Mouse (Mus musculus): ENCODE data around the gene Iqcm. TPM values are rescaled to one million over a fixed set of nuclear protein-coding genes. Genes with fewer than 3 reads are reported as not detected.
"Not testable (repeated sequence)": the region's sequence is repeated elsewhere in the genome, so short reads cannot be mapped to it uniquely, and the experiment has no call there.

Iqcm gene
- polyA plus RNA-seq (2012; rRNA removed), result not detected in 2 replicates

GRCm38 (mm10) chr8:75448394-75448793, at the start of gene Iqcm:
Iqcm (plus strand) TSS chr8:75448694.
- H3K27me3 ChIP-seq (ENCODE audit: control insufficient read depth, insufficient read depth, low read length), result no peaks in the 10 kb centered on the region
- H3K27ac ChIP-seq (ENCODE audit: insufficient read depth, low read depth, low read length), result no peak within 1 kb of the TSS
- WGBS, result 83% methylated on average over 7 of the region's 7 CpGs
- H3K4me3 ChIP-seq (ENCODE audit: low read depth, low read length), result no peak within 1 kb of the TSS
- TF ChIP-seq CTCF (IDR thresholded peaks at IDR 0.05; ENCODE audit: extremely low read depth, insufficient read length, insufficient replicate concordance, low read depth, low read length), result no peak
- TF ChIP-seq POLR2A (IDR thresholded peaks at IDR 0.05; ENCODE audit: low read depth, low read length), result no peak
- no peaks in the 10 kb centered on the region for H3K4me1 ChIP-seq (ENCODE audit: control insufficient read depth, insufficient read depth, insufficient read length, low read length)
- no peaks in the 10 kb centered on the region for H3K36me3 ChIP-seq (ENCODE audit: control insufficient read depth, insufficient read depth, low read length)

- Histone ChIP-seq H3K4me3 (ENCODE audit: low read depth, low read length) (no peak within 1 kb of the TSS), H3K27ac (ENCODE audit: insufficient read depth, low read depth, low read length) (no peak within 1 kb of the TSS), H3K36me3 (ENCODE audit: control insufficient read depth, insufficient read depth, low read length) (no peaks in the 10 kb centered on the region), H3K27me3 (ENCODE audit: control insufficient read depth, insufficient read depth, low read length) (no peaks in the 10 kb centered on the region), H3K4me1 (ENCODE audit: control insufficient read depth, insufficient read depth, insufficient read length, low read length) (no peaks in the 10 kb centered on the region)
- 96% methylated on average over 5 of the region's 5 CpGs for WGBS
- no peak for TF ChIP-seq POLR2A (IDR thresholded peaks at IDR 0.05; ENCODE audit: low read depth, low read length)
- TF ChIP-seq CTCF (IDR thresholded peaks at IDR 0.05; ENCODE audit: extremely low read depth, insufficient read length, insufficient replicate concordance, low read depth, low read length), result no peak
These were observed 42.0 kb upstream of the Iqcm start, which contains the start of gene Gm10358 for GRCm38 (mm10) chr8:75406489-75406888. Gm10358 (minus strand) TSS chr8:75406589.

- 72% methylated on average over 3 of the region's 3 CpGs for WGBS
- not testable (repeated sequence) for H3K4me1 ChIP-seq (ENCODE audit: control insufficient read depth, insufficient read depth, insufficient read length, low read length); H3K4me3 ChIP-seq (ENCODE audit: low read depth, low read length); H3K27ac ChIP-seq (ENCODE audit: insufficient read depth, low read depth, low read length); H3K36me3 ChIP-seq (ENCODE audit: control insufficient read depth, insufficient read depth, low read length); H3K27me3 ChIP-seq (ENCODE audit: control insufficient read depth, insufficient read depth, low read length)
These were observed 32.8 kb upstream of the Iqcm start for GRCm38 (mm10) chr8:75415696-75416095.

- Histone ChIP-seq H3K4me3 (ENCODE audit: low read depth, low read length) (no peak overlapping the region), H3K4me1 (ENCODE audit: control insufficient read depth, insufficient read depth, insufficient read length, low read length) (no peaks in the 10 kb centered on the region), H3K27ac (ENCODE audit: insufficient read depth, low read depth, low read length) (no peak overlapping the region), H3K36me3 (ENCODE audit: control insufficient read depth, insufficient read depth, low read length) (no peaks in the 10 kb centered on the region), H3K27me3 (ENCODE audit: control insufficient read depth, insufficient read depth, low read length) (no peaks in the 10 kb centered on the region)
- TF ChIP-seq POLR2A (IDR thresholded peaks at IDR 0.05; ENCODE audit: low read depth, low read length), result no peak
- no peak for TF ChIP-seq CTCF (IDR thresholded peaks at IDR 0.05; ENCODE audit: extremely low read depth, insufficient read length, insufficient replicate concordance, low read depth, low read length)
- WGBS, result 75% methylated on average over 1 of the region's 1 CpGs
These were observed 28.3 kb downstream of the Iqcm start for GRCm38 (mm10) chr8:75476756-75477155.

- no peaks in the 10 kb centered on the region for H3K4me1 ChIP-seq (ENCODE audit: control insufficient read depth, insufficient read depth, insufficient read length, low read length)
- no peaks in the 10 kb centered on the region for H3K36me3 ChIP-seq (ENCODE audit: control insufficient read depth, insufficient read depth, low read length)
- no peak overlapping the region for H3K4me3 ChIP-seq (ENCODE audit: low read depth, low read length)
- H3K27ac ChIP-seq (ENCODE audit: insufficient read depth, low read depth, low read length), result no peak overlapping the region
- no peaks in the 10 kb centered on the region for H3K27me3 ChIP-seq (ENCODE audit: control insufficient read depth, insufficient read depth, low read length)
- 53% methylated on average over 13 of the region's 13 CpGs for WGBS
- TF ChIP-seq POLR2A (IDR thresholded peaks at IDR 0.05; ENCODE audit: low read depth, low read length) (no peak), CTCF (IDR thresholded peaks at IDR 0.05; ENCODE audit: extremely low read depth, insufficient read length, insufficient replicate concordance, low read depth, low read length) (no peak)
These were observed 40.7 kb downstream of the Iqcm start for GRCm38 (mm10) chr8:75489035-75489678.

GRCm38 (mm10) chr8:75509299-75509698, 60.8 kb downstream of the Iqcm start:
- Histone ChIP-seq H3K4me1 (ENCODE audit: control insufficient read depth, insufficient read depth, insufficient read length, low read length) (no peaks in the 10 kb centered on the region), H3K36me3 (ENCODE audit: control insufficient read depth, insufficient read depth, low read length) (no peaks in the 10 kb centered on the region), H3K27me3 (ENCODE audit: control insufficient read depth, insufficient read depth, low read length) (no peaks in the 10 kb centered on the region), H3K27ac (ENCODE audit: insufficient read depth, low read depth, low read length) (no peak overlapping the region), H3K4me3 (ENCODE audit: low read depth, low read length) (no peak overlapping the region)
- 77% methylated on average over 1 of the region's 1 CpGs for WGBS
- TF ChIP-seq POLR2A (IDR thresholded peaks at IDR 0.05; ENCODE audit: low read depth, low read length), result no peak
- TF ChIP-seq CTCF (IDR thresholded peaks at IDR 0.05; ENCODE audit: extremely low read depth, insufficient read length, insufficient replicate concordance, low read depth, low read length), result no peak

GRCm38 (mm10) chr8:75513786-75514185, 65.3 kb downstream of the Iqcm start:
- WGBS, result 63% methylated on average over 3 of the region's 3 CpGs
- no peaks in the 10 kb centered on the region for H3K36me3 ChIP-seq (ENCODE audit: control insufficient read depth, insufficient read depth, low read length)
- no peak overlapping the region for H3K27ac ChIP-seq (ENCODE audit: insufficient read depth, low read depth, low read length)
- TF ChIP-seq CTCF (IDR thresholded peaks at IDR 0.05; ENCODE audit: extremely low read depth, insufficient read length, insufficient replicate concordance, low read depth, low read length) (no peak), POLR2A (IDR thresholded peaks at IDR 0.05; ENCODE audit: low read depth, low read length) (no peak)
- H3K27me3 ChIP-seq (ENCODE audit: control insufficient read depth, insufficient read depth, low read length), result no peaks in the 10 kb centered on the region
- H3K4me3 ChIP-seq (ENCODE audit: low read depth, low read length), result no peak overlapping the region
- no peaks in the 10 kb centered on the region for H3K4me1 ChIP-seq (ENCODE audit: control insufficient read depth, insufficient read depth, insufficient read length, low read length)
